ENCODE assay signal across 9 mouse cellular contexts in the genomic region with DNA sequence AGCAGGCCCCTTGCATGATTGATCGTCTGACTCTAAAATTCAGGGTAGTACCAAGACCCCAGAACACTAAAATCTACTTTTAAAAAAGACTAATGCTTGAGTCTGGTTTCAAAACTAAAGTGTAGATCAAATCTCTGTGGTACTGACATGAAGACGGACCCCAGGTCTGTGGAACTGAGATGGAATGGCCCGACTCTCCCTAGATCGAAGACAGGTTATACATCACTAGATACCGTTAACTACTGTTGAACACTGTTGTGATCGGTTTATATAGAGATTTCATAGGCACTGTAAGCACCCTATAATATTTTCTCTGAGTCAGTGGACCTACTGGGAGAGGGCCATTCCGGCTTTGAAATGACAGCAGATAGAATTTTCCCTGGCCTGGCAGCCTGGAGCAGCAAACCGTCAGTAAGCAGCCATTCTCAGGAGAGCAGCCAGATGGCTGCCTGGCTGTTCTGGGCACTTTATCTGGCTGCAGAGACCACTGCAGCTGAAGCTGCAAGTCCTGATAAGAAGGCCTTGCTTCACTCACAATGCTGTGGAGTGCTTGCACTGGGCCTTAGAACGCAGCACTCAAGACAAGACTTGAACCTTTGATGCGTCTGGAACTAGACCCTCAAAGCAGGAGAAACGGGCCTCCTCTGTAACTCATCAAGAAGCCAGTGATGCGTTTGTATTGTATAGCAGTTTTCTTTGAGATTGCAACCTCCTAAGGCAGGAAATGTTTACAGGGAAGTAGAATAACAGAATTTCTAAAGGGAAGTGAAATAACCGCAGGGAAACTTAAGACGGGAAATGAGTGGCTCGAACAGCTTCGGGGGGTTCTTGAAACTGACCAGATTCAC. TPM values are rescaled to one million over a fixed set of nuclear protein-coding genes. Genes with fewer than 3 reads are reported as not detected.
DNase-seq lines count a peak whose midpoint lies in the region; ATAC-seq and TF ChIP-seq lines count a peak whose summit lies in the region.
"Had no signal": no experiment of that assay in that cellular context is flagged by ENCODE, and none has a peak within 500 bp of the region (broad histone marks: within the 10 kb centered on the region; RNA-seq: fewer than 3 reads in every experiment).

No protein-coding gene starts in this region.

- no peaks in the 10 kb centered on the region for H3K27me3 ChIP-seq in heart, embryonic 11.5 days (ENCODE audit: control insufficient read depth, insufficient read depth, low read length)
- H3K27me3 ChIP-seq in stomach, embryonic 14.5 days (ENCODE audit: control insufficient read depth, insufficient read depth, low read length) = no peaks in the 10 kb centered on the region
- H3K27me3 ChIP-seq in stomach, postnatal 0 days (ENCODE audit: control insufficient read depth, insufficient read depth, low read length) = no peaks in the 10 kb centered on the region
- H3K27me3 ChIP-seq in kidney, embryonic 15.5 days = no peaks in the 10 kb centered on the region
- H3K27me3 ChIP-seq in kidney, adult 2 months (replicated peaks; ENCODE audit: control insufficient read depth, insufficient read depth, low read length) = no peaks in the 10 kb centered on the region
- H3K27me3 ChIP-seq in embryonic facial prominence, embryonic 10.5 days (replicated peaks; ENCODE audit: low read depth, poor library complexity, severe bottlenecking) = 0 out of 2 replicates have a peak, but pooled peaks cover 4% of the 10 kb centered on the region
- H3K27me3 ChIP-seq: hindbrain, embryonic 15.5 days had no signal

- no peak for TF ChIP-seq POLR2A in kidney, adult 2 months (IDR thresholded peaks at IDR 0.05; ENCODE audit: low read depth, low read length)

- peak overlapping the region; percentile 54 for H3K9ac ChIP-seq in heart, embryonic 11.5 days (ENCODE audit: low read depth, low read length)
- no peak overlapping the region for H3K9ac ChIP-seq in stomach, embryonic 14.5 days (replicated peaks; ENCODE audit: low read depth, low read length)
- no peak overlapping the region for H3K9ac ChIP-seq in stomach, postnatal 0 days (ENCODE audit: low read length)
- H3K9ac ChIP-seq in kidney, embryonic 15.5 days = no peak overlapping the region
- H3K9ac ChIP-seq: hindbrain, embryonic 15.5 days had no signal

- TF ChIP-seq EP300 in stomach, postnatal 0 days (optimal IDR thresholded peaks at IDR 0.05) = no peak

- H3K4me3 ChIP-seq in heart, embryonic 11.5 days (ENCODE audit: low read depth, low read length) = no peak overlapping the region
- no peak overlapping the region for H3K4me3 ChIP-seq in stomach, embryonic 14.5 days (ENCODE audit: low read depth, low read length)
- no peak overlapping the region for H3K4me3 ChIP-seq in stomach, postnatal 0 days (ENCODE audit: low read depth, low read length)
- H3K4me3 ChIP-seq in macrophage (ENCODE audit: inconsistent target) = no peak overlapping the region
- no peak overlapping the region for H3K4me3 ChIP-seq in kidney, embryonic 15.5 days (replicated peaks)
- no peak overlapping the region for H3K4me3 ChIP-seq in kidney, adult 2 months (ENCODE audit: insufficient read depth, low read depth, low read length)
- H3K4me3 ChIP-seq in embryonic facial prominence, embryonic 10.5 days = no peak overlapping the region
- H3K4me3 ChIP-seq: hindbrain, embryonic 15.5 days had no signal

- peak overlapping the region; percentile 14; the same call in 1 of the 2 replicates for H3K4me2 ChIP-seq in heart, embryonic 11.5 days
- H3K4me2 ChIP-seq in stomach, embryonic 14.5 days (replicated peaks; ENCODE audit: low read depth, low read length) = no peak overlapping the region
- no peak overlapping the region for H3K4me2 ChIP-seq in stomach, postnatal 0 days (replicated peaks; ENCODE audit: low read depth)
- no peak overlapping the region for H3K4me2 ChIP-seq in kidney, embryonic 15.5 days
- H3K4me2 ChIP-seq: hindbrain, embryonic 15.5 days had no signal

- H3K4me1 ChIP-seq in heart, embryonic 11.5 days (ENCODE audit: control insufficient read depth, insufficient read depth, low read length) = peaks cover 3% of the 10 kb centered on the region; the same call in 1 of the 2 replicates
- no peaks in the 10 kb centered on the region for H3K4me1 ChIP-seq in stomach, embryonic 14.5 days (ENCODE audit: control insufficient read depth, insufficient read depth, low read length)
- H3K4me1 ChIP-seq in stomach, postnatal 0 days (replicated peaks; ENCODE audit: control insufficient read depth, insufficient read depth) = no peaks in the 10 kb centered on the region
- no peaks in the 10 kb centered on the region for H3K4me1 ChIP-seq in kidney, embryonic 15.5 days
- H3K4me1 ChIP-seq in kidney, adult 2 months (ENCODE audit: control insufficient read depth, insufficient read depth, low read length) = no peaks in the 10 kb centered on the region
- no peaks in the 10 kb centered on the region for H3K4me1 ChIP-seq in embryonic facial prominence, embryonic 10.5 days

- TF ChIP-seq CTCF in stomach, postnatal 0 days (IDR thresholded peaks at IDR 0.05; ENCODE audit: low read depth) = no peak
- no peak for TF ChIP-seq CTCF in kidney, adult 2 months (conservative IDR thresholded peaks at IDR 0.05; ENCODE audit: insufficient read depth, insufficient read length, low read depth, low read length)

- H3K79me2 ChIP-seq in macrophage (ENCODE audit: inconsistent target) = no peaks in the 10 kb centered on the region

- no peak for DNase-seq in heart, adult 18-20 months
- no peak for DNase-seq in stomach, postnatal 0 days (ENCODE audit: low spot score)
- DNase-seq in kidney, adult 2 months = no peak
- no peak for DNase-seq in embryonic facial prominence, embryonic 10.5 days (ENCODE audit: low spot score)

- H3K9me3 ChIP-seq in heart, embryonic 11.5 days (replicated peaks; ENCODE audit: control insufficient read depth, low read length) = no peaks in the 10 kb centered on the region
- H3K9me3 ChIP-seq in stomach, embryonic 14.5 days (ENCODE audit: control insufficient read depth, low read depth, low read length) = no peaks in the 10 kb centered on the region
- H3K9me3 ChIP-seq in stomach, postnatal 0 days (ENCODE audit: control insufficient read depth, low read length) = no peaks in the 10 kb centered on the region
- no peaks in the 10 kb centered on the region for H3K9me3 ChIP-seq in kidney, embryonic 15.5 days (replicated peaks)
- H3K9me3 ChIP-seq in embryonic facial prominence, embryonic 10.5 days = no peaks in the 10 kb centered on the region
- H3K9me3 ChIP-seq: hindbrain, embryonic 15.5 days had no signal

- no peaks in the 10 kb centered on the region for H3K36me3 ChIP-seq in heart, embryonic 11.5 days (ENCODE audit: control insufficient read depth, insufficient read depth, low read length)
- H3K36me3 ChIP-seq in stomach, embryonic 14.5 days (ENCODE audit: control insufficient read depth, insufficient read depth, low read length) = no peaks in the 10 kb centered on the region
- H3K36me3 ChIP-seq in stomach, postnatal 0 days (ENCODE audit: control insufficient read depth, insufficient read depth, low read length) = no peaks in the 10 kb centered on the region
- H3K36me3 ChIP-seq in macrophage (ENCODE audit: inconsistent target) = no peaks in the 10 kb centered on the region
- H3K36me3 ChIP-seq in kidney, embryonic 15.5 days = no peaks in the 10 kb centered on the region
- no peaks in the 10 kb centered on the region for H3K36me3 ChIP-seq in kidney, adult 2 months (ENCODE audit: control insufficient read depth, insufficient read depth, low read length)
- no peaks in the 10 kb centered on the region for H3K36me3 ChIP-seq in embryonic facial prominence, embryonic 10.5 days (replicated peaks)
- H3K36me3 ChIP-seq: hindbrain, embryonic 15.5 days had no signal

- ATAC-seq in heart, embryonic 11.5 days (replicated peaks; ENCODE audit: insufficient number of reproducible peaks, low FRiP score, low TSS enrichment) = peak; percentile 90
- peak; percentile 69; the same call in 1 of the 2 replicates for ATAC-seq in stomach, embryonic 14.5 days (ENCODE audit: insufficient number of reproducible peaks, insufficient read depth, low FRiP score, low read depth)
- ATAC-seq in stomach, postnatal 0 days (ENCODE audit: low FRiP score, low TSS enrichment) = no peak
- ATAC-seq in kidney, embryonic 15.5 days (replicated peaks; ENCODE audit: low FRiP score) = no peak; the same call in 1 of the 2 replicates

- H3K27ac ChIP-seq in heart, embryonic 11.5 days (ENCODE audit: low read depth, low read length) = peak overlapping the region; percentile 57
- H3K27ac ChIP-seq in stomach, embryonic 14.5 days (ENCODE audit: low read length) = no peak overlapping the region
- H3K27ac ChIP-seq in stomach, postnatal 0 days (replicated peaks) = no peak overlapping the region
- H3K27ac ChIP-seq in macrophage = peak overlapping the region; percentile 70
- no peak overlapping the region for H3K27ac ChIP-seq in kidney, embryonic 15.5 days
- no peak overlapping the region for H3K27ac ChIP-seq in kidney, adult 2 months (ENCODE audit: insufficient read depth, low read depth, low read length)
- no peak overlapping the region for H3K27ac ChIP-seq in embryonic facial prominence, embryonic 10.5 days (replicated peaks)
- H3K27ac ChIP-seq: hindbrain, embryonic 15.5 days had no signal

- WGBS in heart, embryonic 11.5 days (ENCODE audit: insufficient replicate concordance) = 51% methylated on average over 16 of the region's 16 CpGs
- 75% methylated on average over 16 of the region's 16 CpGs for WGBS in stomach, embryonic 14.5 days
- 72% methylated on average over 16 of the region's 16 CpGs for WGBS in stomach, postnatal 0 days
- 37% methylated on average over 16 of the region's 16 CpGs for WGBS in macrophage (ENCODE audit: missing documents)
- 80% methylated on average over 16 of the region's 16 CpGs for WGBS in kidney, embryonic 15.5 days
- WGBS in kidney, adult 2 months = 77% methylated on average over 16 of the region's 16 CpGs
- 85% methylated on average over 16 of the region's 16 CpGs for WGBS in embryonic facial prominence, embryonic 10.5 days

RNA-seq across cellular contexts. Expression of gene Fam205c, which starts 6.0 kb away (rescaled TPM):
- 0.46 TPM in 1 of 2 replicates, not detected in the other for polyA plus RNA-seq in heart, embryonic 11.5 days (2014; fragmentation: Nextera tagmentation; extraction: Ambion mirVana)
- total RNA-seq in heart, adult 18-20 months (2021) = 10 to 100 TPM; 12.2 to 12.9 TPM
- 0.63 and 1.4 TPM in 2 replicates for polyA plus RNA-seq in stomach, embryonic 14.5 days (2014; fragmentation: Nextera tagmentation; extraction: Ambion mirVana)
- polyA plus RNA-seq in stomach, postnatal 0 days (2015; fragmentation: Nextera tagmentation; extraction: Ambion mirVana) = 0.11 TPM in 2 replicates
- not detected for total RNA-seq in macrophage (2018; cell fraction: chromatin; rRNA removed)
- not detected for total RNA-seq in macrophage (2018; cell fraction: cytosol; rRNA removed)
- total RNA-seq in macrophage (2018; cell fraction: nucleus; rRNA removed) = not detected
- not detected in 3 replicates for polyA plus RNA-seq in macrophage (2018)
- polyA plus RNA-seq in kidney, embryonic 15.5 days (2015; fragmentation: Nextera tagmentation; extraction: Ambion mirVana) = 0.18 TPM in 1 of 2 replicates, not detected in the other
- not detected in 2 replicates for polyA plus RNA-seq in kidney, adult 2 months (2012; rRNA removed)
- polyA plus RNA-seq in embryonic facial prominence, embryonic 10.5 days (2016; fragmentation: Nextera tagmentation; extraction: Ambion mirVana) = 0.15 and 0.25 TPM in 2 replicates

RNA-seq across cellular contexts. Expression of gene Gm12394, which starts 23.5 kb away (rescaled TPM):
- 0.13 TPM in 1 of 2 replicates, not detected in the other for polyA plus RNA-seq in heart, embryonic 11.5 days (2014; fragmentation: Nextera tagmentation; extraction: Ambion mirVana)
- total RNA-seq in heart, adult 18-20 months (2021) = not detected
- 0.17 TPM in 1 of 2 replicates, not detected in the other for polyA plus RNA-seq in stomach, embryonic 14.5 days (2014; fragmentation: Nextera tagmentation; extraction: Ambion mirVana)
- 0.07 and 0.12 TPM in 2 replicates for polyA plus RNA-seq in stomach, postnatal 0 days (2015; fragmentation: Nextera tagmentation; extraction: Ambion mirVana)
- total RNA-seq in macrophage (2018; cell fraction: chromatin; rRNA removed) = not detected
- not detected for total RNA-seq in macrophage (2018; cell fraction: cytosol; rRNA removed)
- not detected for total RNA-seq in macrophage (2018; cell fraction: nucleus; rRNA removed)
- polyA plus RNA-seq in macrophage (2018) = not detected in 3 replicates
- polyA plus RNA-seq in kidney, embryonic 15.5 days (2015; fragmentation: Nextera tagmentation; extraction: Ambion mirVana) = 0.09 and 0.13 TPM in 2 replicates
- polyA plus RNA-seq in kidney, adult 2 months (2012; rRNA removed) = not detected in 2 replicates
- polyA plus RNA-seq in embryonic facial prominence, embryonic 10.5 days (2016; fragmentation: Nextera tagmentation; extraction: Ambion mirVana) = 0.20 TPM in 1 of 2 replicates, not detected in the other

RNA-seq across cellular contexts. Expression of gene Fam205a1, which starts 26.4 kb away (rescaled TPM):
- not detected in 2 replicates for polyA plus RNA-seq in heart, embryonic 11.5 days (2014; fragmentation: Nextera tagmentation; extraction: Ambion mirVana)
- total RNA-seq in heart, adult 18-20 months (2021) = not detected
- polyA plus RNA-seq in stomach, embryonic 14.5 days (2014; fragmentation: Nextera tagmentation; extraction: Ambion mirVana) = 0.10 TPM in 1 of 2 replicates, not detected in the other
- polyA plus RNA-seq in stomach, postnatal 0 days (2015; fragmentation: Nextera tagmentation; extraction: Ambion mirVana) = not detected in 2 replicates
- not detected for total RNA-seq in macrophage (2018; cell fraction: chromatin; rRNA removed)
- not detected for total RNA-seq in macrophage (2018; cell fraction: cytosol; rRNA removed)
- total RNA-seq in macrophage (2018; cell fraction: nucleus; rRNA removed) = not detected
- polyA plus RNA-seq in macrophage (2018) = not detected in 3 replicates
- polyA plus RNA-seq in kidney, embryonic 15.5 days (2015; fragmentation: Nextera tagmentation; extraction: Ambion mirVana) = not detected in 2 replicates
- polyA plus RNA-seq in kidney, adult 2 months (2012; rRNA removed) = 0.05 TPM in 1 of 2 replicates, not detected in the other
- polyA plus RNA-seq in embryonic facial prominence, embryonic 10.5 days (2016; fragmentation: Nextera tagmentation; extraction: Ambion mirVana) = 0.05 TPM in 1 of 2 replicates, not detected in the other

RNA-seq across cellular contexts. Expression of gene Phf24, which starts 36.4 kb away (rescaled TPM):
- 1.9 and 2.4 TPM in 2 replicates for polyA plus RNA-seq in heart, embryonic 11.5 days (2014; fragmentation: Nextera tagmentation; extraction: Ambion mirVana)
- 1 to 10 TPM; 6.5 to 7.7 TPM for total RNA-seq in heart, adult 18-20 months (2021)
- 2.6 and 3.1 TPM in 2 replicates for polyA plus RNA-seq in stomach, embryonic 14.5 days (2014; fragmentation: Nextera tagmentation; extraction: Ambion mirVana)
- 6.1 and 6.5 TPM in 2 replicates for polyA plus RNA-seq in stomach, postnatal 0 days (2015; fragmentation: Nextera tagmentation; extraction: Ambion mirVana)
- total RNA-seq in macrophage (2018; cell fraction: chromatin; rRNA removed) = under 1 TPM in 3 of 26 experiments, not detected in 23; 0.12 to 0.45 (median 0.16) TPM
- under 1 TPM in 15 of 26 experiments, not detected in 11; under 0.01 to 0.10 (median 0.05) TPM for total RNA-seq in macrophage (2018; cell fraction: cytosol; rRNA removed)
- total RNA-seq in macrophage (2018; cell fraction: nucleus; rRNA removed) = under 1 TPM in 7 of 26 experiments, not detected in 19; 0.07 to 0.52 (median 0.10) TPM
- 0.12 to 0.16 TPM in 2 of 3 replicates, not detected in the other for polyA plus RNA-seq in macrophage (2018)
- polyA plus RNA-seq in kidney, embryonic 15.5 days (2015; fragmentation: Nextera tagmentation; extraction: Ambion mirVana) = 0.26 and 0.93 TPM in 2 replicates
- polyA plus RNA-seq in kidney, adult 2 months (2012; rRNA removed) = 1.1 TPM in 2 replicates
- polyA plus RNA-seq in embryonic facial prominence, embryonic 10.5 days (2016; fragmentation: Nextera tagmentation; extraction: Ambion mirVana) = 0.44 and 1.2 TPM in 2 replicates

Comparison
In these comparisons a context has a peak if more than half of its experiments do, and no peak if none do; other contexts are left out.
1. ATAC-seq: peak in heart, embryonic 11.5 days (single experiment) and stomach, embryonic 14.5 days (single experiment); none in stomach, postnatal 0 days (single experiment) and kidney, embryonic 15.5 days (single experiment).
2. H3K27ac ChIP-seq: peak in heart, embryonic 11.5 days (single experiment) and macrophage (single experiment); none in stomach, embryonic 14.5 days (single experiment), stomach, postnatal 0 days (single experiment), kidney, embryonic 15.5 days (single experiment), kidney, adult 2 months (single experiment) and embryonic facial prominence, embryonic 10.5 days (single experiment).